Mouse (Mus musculus) spleen, adult 2 months (tissue): ENCODE measurements around the gene Klhl29.

Experiments used
- CTCF ChIP-seq: fragments of 200-500 bp; IDR thresholded peaks from 2 replicates; pipeline ENCODE4 v1.5.1; 2011; ENCODE audit warnings: mild to moderate bottlenecking, inconsistent platforms; ENCODE audit not compliant: insufficient read depth, insufficient read length, insufficient replicate concordance; ENCODE audit errors: extremely low read depth
- POLR2A ChIP-seq: fragments of 200-500 bp; IDR thresholded peaks from 2 replicates; pipeline ENCODE4 v1.6.1; 2011; ENCODE audit warnings: low read depth, low read length, inconsistent platforms

- TF ChIP-seq CTCF (no peak), POLR2A (no peak)
Measured at GRCm38 (mm10) chr12:5387112-5387511, 11.6 kb upstream of the Klhl29 start.
